ENCODE assay signal across 18 mouse cellular contexts in genomic region chr1:60762451-60762850, GRCm38 (mm10). TPM values are rescaled to one million over a fixed set of nuclear protein-coding genes. Genes with fewer than 3 reads are reported as not detected.
"Had no signal": no experiment of that assay in that cellular context is flagged by ENCODE, and none has a peak within 500 bp of the region (broad histone marks: within the 10 kb centered on the region; RNA-seq: fewer than 3 reads in every experiment).

No protein-coding gene starts in this region.

- H3K9ac ChIP-seq: liver, embryonic 14.5 days; lung, embryonic 14.5 days; midbrain, embryonic 13.5 days; midbrain, embryonic 15.5 days; neural tube, embryonic 13.5 days; neural tube, embryonic 15.5 days; stomach, embryonic 15.5 days had no signal

- H3K4me2 ChIP-seq: lung, embryonic 14.5 days; midbrain, embryonic 11.5 days; midbrain, embryonic 13.5 days; midbrain, embryonic 15.5 days; neural tube, embryonic 13.5 days; neural tube, embryonic 15.5 days; stomach, embryonic 15.5 days had no signal

- H3K27ac ChIP-seq: liver, embryonic 14.5 days; macrophage; midbrain, embryonic 13.5 days; midbrain, embryonic 15.5 days; neural tube, embryonic 13.5 days; neural tube, embryonic 15.5 days; stomach, embryonic 15.5 days; stomach, postnatal 0 days had no signal

- ATAC-seq: midbrain, embryonic 13.5 days; midbrain, embryonic 15.5 days had no signal

- H3K27me3 ChIP-seq: midbrain, embryonic 13.5 days; midbrain, embryonic 15.5 days; neural tube, embryonic 13.5 days; neural tube, embryonic 15.5 days; stomach, embryonic 15.5 days had no signal

- H3K9me3 ChIP-seq: midbrain, embryonic 13.5 days; midbrain, embryonic 15.5 days; neural tube, embryonic 13.5 days; neural tube, embryonic 15.5 days; stomach, embryonic 15.5 days had no signal

- H3K4me1 ChIP-seq: midbrain, embryonic 13.5 days; midbrain, embryonic 15.5 days; neural tube, embryonic 13.5 days; neural tube, embryonic 15.5 days; stomach, embryonic 15.5 days had no signal

- H3K4me3 ChIP-seq: midbrain, embryonic 13.5 days; midbrain, embryonic 15.5 days; neural tube, embryonic 13.5 days; neural tube, embryonic 15.5 days; stomach, embryonic 15.5 days had no signal

- DNase-seq: lung, adult 18-20 months; lung, embryonic 14.5 days; lung, postnatal 10 days; lung, postnatal 36 days; right cerebral cortex, postnatal 14 days; thymus, adult 2 months; thymus, postnatal 25 days; thymus, postnatal 4 days had no signal

- H3K36me3 ChIP-seq: midbrain, embryonic 13.5 days; midbrain, embryonic 15.5 days; neural tube, embryonic 13.5 days; neural tube, embryonic 15.5 days; stomach, embryonic 15.5 days had no signal

RNA-seq across cellular contexts. Expression of gene Cd28, which starts 45.9 kb away (rescaled TPM):
- total RNA-seq: midbrain, postnatal 0 days had no signal
